Mouse (Mus musculus) heart, postnatal 0 days (tissue): ENCODE data around the gene Il17re.

Source experiments
- CTCF ChIP-seq: IDR thresholded peaks from 2 replicates; pipeline ENCODE4 v1.5.1; 2016; ENCODE audit warnings: antibody characterized with exemption, control low read depth, low read depth
- EP300 ChIP-seq: IDR thresholded peaks from 2 replicates; pipeline ENCODE4 v1.6.1; 2016; ENCODE audit warnings: antibody characterized with exemption, low read depth

DNA sequence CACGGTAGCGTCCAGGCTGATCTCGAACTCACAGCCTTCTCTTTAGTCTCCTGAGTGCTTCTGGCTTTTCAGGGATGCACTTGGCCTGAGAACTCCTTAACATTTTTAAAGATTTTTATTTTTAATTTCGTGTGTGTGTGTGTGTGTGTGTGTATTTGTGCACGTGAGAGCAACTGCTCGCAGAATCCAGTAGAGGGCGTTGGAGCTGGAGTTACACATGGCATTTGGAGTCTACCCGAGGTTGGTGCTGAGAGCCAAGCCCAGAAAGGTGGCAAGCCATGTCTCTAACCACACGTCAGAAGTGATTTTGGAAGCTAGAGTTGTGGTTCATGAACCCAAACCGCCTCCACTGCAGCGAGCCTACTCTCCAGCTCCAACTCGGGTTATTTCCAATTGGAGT, 15.2 kb upstream of the Il17re start:
- TF ChIP-seq CTCF = peak; percentile 19; the same call in 1 of the 2 replicates
- TF ChIP-seq EP300 = no peak
